Mouse (Mus musculus) CH12.LX (cell line): ENCODE results near the gene Gatb.

ENCODE experiments used
- CHD2 ChIP-seq: IDR thresholded peaks from 2 replicates; pipeline ENCODE4 v1.6.1; 2011; ENCODE audit warnings: low read length, improper control_type of control experiment
- CTCF ChIP-seq, 2 experiments: IDR thresholded peaks in 1 of 2; conservative IDR thresholded peaks in 1 of 2; 2 replicates each; pipeline ENCODE4 v1.5.1; 2011 to 2012; ENCODE audit warnings: low read depth in 2 of 2, low read length in 2 of 2, improper control_type of control experiment in 1 of 2, inconsistent platforms in 1 of 2, mild to moderate bottlenecking in 1 of 2, moderate library complexity in 1 of 2
- ELF1 ChIP-seq: IDR thresholded peaks from 2 replicates; pipeline ENCODE4 v1.6.1; 2014; ENCODE audit warnings: low read depth, mild to moderate bottlenecking, inconsistent platforms, low read length, improper control_type of control experiment
- EP300 ChIP-seq: IDR thresholded peaks from 2 replicates; pipeline ENCODE4 v1.6.1; 2011; ENCODE audit warnings: low read length, improper control_type of control experiment
- KAT2A ChIP-seq: IDR thresholded peaks from 2 replicates; pipeline ENCODE4 v1.6.1; 2012; ENCODE audit warnings: low read length, improper control_type of control experiment, inconsistent platforms; ENCODE audit not compliant: insufficient replicate concordance
- MEF2A ChIP-seq: IDR thresholded peaks from 2 replicates; pipeline ENCODE4 v1.6.1; 2014; ENCODE audit warnings: low read depth, mild to moderate bottlenecking, inconsistent platforms, low read length, improper control_type of control experiment, borderline replicate concordance
- NELFE ChIP-seq: IDR thresholded peaks from 2 replicates; pipeline ENCODE4 v1.6.1; 2011; ENCODE audit warnings: low read depth, low read length, improper control_type of control experiment
- NRF1 ChIP-seq: IDR thresholded peaks from 2 replicates; pipeline ENCODE4 v1.6.1; 2014; ENCODE audit warnings: low read depth, mild to moderate bottlenecking, inconsistent platforms, low read length, improper control_type of control experiment, moderate library complexity
- PAX5 ChIP-seq: IDR thresholded peaks from 2 replicates; pipeline ENCODE4 v1.6.1; 2012; ENCODE audit warnings: low read length, inconsistent platforms, mixed read lengths
- POLR2A ChIP-seq: IDR thresholded peaks from 2 replicates; pipeline ENCODE4 v1.6.1; 2011; ENCODE audit warnings: low read depth, mild to moderate bottlenecking, improper control_type of control experiment, low read length
- SMC3 ChIP-seq: IDR thresholded peaks from 2 replicates; pipeline ENCODE4 v1.6.1; 2011; ENCODE audit warnings: low read depth, low read length, improper control_type of control experiment
- ZC3H11A ChIP-seq: IDR thresholded peaks from 2 replicates; pipeline ENCODE4 v1.6.1; 2012; ENCODE audit warnings: low read depth, mild to moderate bottlenecking, inconsistent platforms, low read length, improper control_type of control experiment
- ZKSCAN1 ChIP-seq: IDR thresholded peaks from 2 replicates; pipeline ENCODE4 v1.6.1; 2012; ENCODE audit warnings: low read depth, inconsistent platforms, low read length, improper control_type of control experiment, borderline replicate concordance
- ZNF384 ChIP-seq: IDR thresholded peaks from 2 replicates; pipeline ENCODE4 v1.6.1; 2012; ENCODE audit warnings: low read depth, low read length, improper control_type of control experiment, inconsistent platforms

- TF ChIP-seq KAT2A (no peak), CTCF (conservative IDR thresholded peaks at IDR 0.05 in 1 of 2, IDR thresholded peaks at IDR 0.05 in 1 of 2; ENCODE audit: low read depth in 2 of 2, low read length in 2 of 2) (no peak), CHD2 (no peak), NELFE (no peak), NRF1 (no peak), POLR2A (no peak), MEF2A (no peak), ELF1 (no peak), SMC3 (no peak), PAX5 (no peak), ZNF384 (no peak), EP300 (no peak), ZKSCAN1 (no peak), ZC3H11A (no peak)
These were observed 18.8 kb downstream of the Gatb start for GRCm38 (mm10) chr3:85592640-85593252.
